Mouse (Mus musculus) kidney, adult 2 months (tissue): ENCODE results near the gene Abca7. TPM values are rescaled to one million over a fixed set of nuclear protein-coding genes. Genes with fewer than 3 reads are reported as not detected.

Source experiments
- DNase-seq: peaks from one replicate; pipeline ENCODE4 v3.0.0; 2021
- H3K27ac ChIP-seq: fragments of 200-500 bp; 2 replicates; pipeline ENCODE4 v1.5.1; 2012; ENCODE audit warnings: low read depth, low read length, control low read depth, inconsistent platforms; ENCODE audit not compliant: insufficient read depth
- H3K27me3 ChIP-seq: fragments of 200-500 bp; replicated peaks from 2 replicates; pipeline ENCODE4 v1.6.1; 2012; ENCODE audit warnings: mild to moderate bottlenecking, moderate library complexity, low read length, inconsistent platforms; ENCODE audit not compliant: control insufficient read depth, insufficient read depth
- H3K36me3 ChIP-seq: fragments of 200-500 bp; 2 replicates; pipeline ENCODE4 v1.6.1; 2012; ENCODE audit warnings: mild to moderate bottlenecking, moderate library complexity, low read length, inconsistent platforms; ENCODE audit not compliant: control insufficient read depth, insufficient read depth
- H3K4me1 ChIP-seq: fragments of 200-500 bp; 2 replicates; pipeline ENCODE4 v1.6.1; 2011; ENCODE audit warnings: low read length; ENCODE audit not compliant: control insufficient read depth, insufficient read depth
- H3K4me3 ChIP-seq: fragments of 200-500 bp; 2 replicates; pipeline ENCODE4 v1.5.1; 2011; ENCODE audit warnings: mild to moderate bottlenecking, low read depth, low read length, control low read depth; ENCODE audit not compliant: insufficient read depth
- CTCF ChIP-seq: fragments of 200-500 bp; conservative IDR thresholded peaks from 2 replicates; pipeline ENCODE4 v1.5.1; 2011; ENCODE audit warnings: low read depth, mild to moderate bottlenecking, control low read depth, low read length, moderate library complexity, mixed read lengths; ENCODE audit not compliant: insufficient read depth, insufficient read length
- POLR2A ChIP-seq: fragments of 200-500 bp; IDR thresholded peaks from one replicate; pipeline ENCODE4 v1.6.1; 2011; ENCODE audit warnings: low read depth, low read length, control low read depth
- WGBS: fragments of 180-500 bp; shearing (Covaris S2); methylation state at CpG from one replicate; pipeline ENCODE4 v1.1.7; 2018; 5-methylcytosine and 5-hydroxymethylcytosine counted together
- polyA plus RNA-seq: library from polyadenylated mRNA; depleted of rRNA; stranded (reverse); fragments of >200 nt; gene quantifications from 2 replicates; pipeline ENCODE4 v1.2.3, GENCODE M21; 2012

The Abca7 gene
- polyA plus RNA-seq, 1 experiment, result 10.6 TPM

DNA sequence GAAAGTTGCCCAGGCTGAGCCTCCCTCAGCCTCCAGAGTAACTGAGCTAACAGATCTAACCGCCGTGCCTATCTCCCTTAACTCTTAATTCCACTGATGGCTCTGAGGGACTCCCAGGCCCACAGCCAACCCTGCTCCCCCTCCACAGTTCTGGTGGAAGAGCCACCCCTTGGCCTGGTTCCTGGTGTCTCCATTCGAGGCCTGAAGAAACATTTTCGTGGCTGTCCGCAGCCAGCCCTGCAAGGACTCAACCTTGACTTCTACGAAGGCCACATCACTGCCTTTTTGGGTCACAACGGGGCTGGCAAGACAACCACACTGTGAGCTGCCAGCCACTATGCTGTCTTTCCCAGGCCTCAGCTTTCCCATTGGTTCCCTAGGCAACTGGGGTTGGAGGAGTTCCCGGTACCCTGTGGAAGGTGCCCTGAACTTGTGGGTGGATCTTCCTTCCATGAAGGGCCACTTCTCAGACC, 8.0 kb downstream of the Abca7 start:
- WGBS, result 84% methylated on average over 8 of the region's 8 CpGs
- TF ChIP-seq POLR2A (no peak), CTCF (no peak)
- no peaks in the 10 kb centered on the region for H3K27me3 ChIP-seq
- DNase-seq, result no peak
- H3K27ac ChIP-seq, result no peak overlapping the region
- no peaks in the 10 kb centered on the region for H3K36me3 ChIP-seq
- H3K4me3 ChIP-seq, result no peak overlapping the region
- H3K4me1 ChIP-seq, result no peaks in the 10 kb centered on the region

DNA sequence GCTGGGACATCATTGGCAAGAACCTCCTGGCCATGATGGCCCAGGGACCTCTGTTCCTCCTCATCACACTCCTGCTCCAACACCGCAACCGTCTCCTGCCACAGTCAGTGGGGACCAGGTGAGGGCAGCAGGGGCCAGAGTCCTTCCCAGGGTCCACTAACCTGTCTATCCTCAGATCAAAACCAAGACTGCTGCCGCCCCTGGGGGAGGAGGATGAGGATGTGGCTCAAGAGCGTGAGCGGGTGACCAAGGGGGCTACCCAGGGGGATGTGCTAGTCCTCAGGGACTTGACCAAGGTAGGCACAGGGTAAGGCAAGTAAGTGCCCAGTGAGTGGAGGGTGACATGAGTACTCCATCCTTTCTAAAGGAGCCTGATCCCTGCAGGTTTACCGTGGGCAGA, 15.4 kb downstream of the Abca7 start:
- DNase-seq, result no peak
- Histone ChIP-seq H3K4me3 (no peak overlapping the region), H3K27ac (no peak overlapping the region), H3K36me3 (no peaks in the 10 kb centered on the region), H3K27me3 (no peaks in the 10 kb centered on the region), H3K4me1 (no peaks in the 10 kb centered on the region)
- WGBS, result 91% methylated on average over 6 of the region's 6 CpGs
- no peak for TF ChIP-seq CTCF
- no peak for TF ChIP-seq POLR2A

DNA sequence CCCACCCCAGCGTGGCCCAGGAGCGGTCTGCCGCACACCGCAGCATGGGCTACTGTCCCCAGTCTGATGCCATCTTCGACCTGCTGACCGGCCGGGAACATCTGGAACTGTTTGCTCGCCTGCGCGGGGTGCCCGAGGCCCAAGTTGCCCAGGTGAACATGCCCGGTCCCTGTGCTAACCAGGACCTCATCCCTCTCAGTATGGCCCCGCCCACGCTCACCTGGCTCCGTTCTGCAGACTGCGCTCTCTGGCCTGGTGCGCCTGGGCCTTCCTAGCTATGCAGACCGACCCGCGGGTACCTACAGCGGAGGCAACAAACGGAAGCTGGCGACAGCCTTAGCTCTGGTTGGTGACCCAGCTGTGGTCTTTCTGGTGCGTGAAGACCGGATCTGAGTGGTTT, 17.3 kb downstream of the Abca7 start:
- WGBS, result 70% methylated on average over 25 of the region's 25 CpGs
- no peaks in the 10 kb centered on the region for H3K4me1 ChIP-seq
- H3K36me3 ChIP-seq, result no peaks in the 10 kb centered on the region
- no peak for DNase-seq
- TF ChIP-seq POLR2A (no peak), CTCF (no peak)
- H3K27me3 ChIP-seq, result no peaks in the 10 kb centered on the region
- H3K4me3 ChIP-seq, result no peak overlapping the region
- no peak overlapping the region for H3K27ac ChIP-seq

DNA sequence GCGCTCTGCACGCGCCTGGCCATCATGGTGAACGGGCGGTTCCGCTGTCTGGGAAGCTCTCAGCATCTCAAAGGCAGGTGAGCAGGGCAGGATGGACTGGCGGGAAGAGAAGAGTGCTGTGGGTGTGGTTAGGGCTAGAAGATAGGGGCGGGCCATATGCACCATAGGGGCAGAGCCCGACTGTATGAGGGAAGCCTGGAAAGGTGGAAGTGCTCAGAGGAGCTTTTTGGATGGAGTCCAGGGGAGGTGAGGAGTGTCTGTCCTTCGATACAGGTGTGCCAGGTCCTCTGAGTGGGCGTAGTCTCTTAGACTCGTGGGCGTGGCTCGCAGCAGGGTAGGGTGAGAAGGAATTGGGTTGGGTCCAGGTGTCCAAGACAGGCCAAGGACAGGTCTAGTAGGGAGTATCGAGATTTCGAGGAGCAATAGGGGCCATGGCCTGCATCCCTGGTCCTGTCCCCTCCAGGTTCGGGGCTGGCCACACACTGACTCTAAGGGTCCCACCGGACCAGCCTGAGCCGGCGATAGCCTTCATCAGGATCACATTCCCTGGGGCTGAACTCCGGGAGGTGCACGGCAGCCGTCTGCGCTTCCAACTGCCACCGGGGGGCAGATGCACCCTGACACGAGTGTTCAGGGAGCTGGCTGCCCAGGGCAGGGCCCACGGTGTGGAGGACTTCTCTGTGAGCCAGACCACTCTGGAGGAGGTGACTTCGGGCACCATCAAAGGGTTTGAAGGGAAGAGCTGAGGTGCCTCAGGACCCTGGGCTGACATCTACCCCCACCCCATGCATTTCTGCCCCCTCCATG, 18.4 kb downstream of the Abca7 start:
- H3K27me3 ChIP-seq, result no peaks in the 10 kb centered on the region
- 49% methylated on average over 28 of the region's 28 CpGs for WGBS
- no peak overlapping the region for H3K27ac ChIP-seq
- no peak overlapping the region for H3K4me3 ChIP-seq
- TF ChIP-seq POLR2A, result no peak
- no peak for TF ChIP-seq CTCF
- no peak for DNase-seq
- no peaks in the 10 kb centered on the region for H3K4me1 ChIP-seq
- H3K36me3 ChIP-seq, result no peaks in the 10 kb centered on the region

DNA sequence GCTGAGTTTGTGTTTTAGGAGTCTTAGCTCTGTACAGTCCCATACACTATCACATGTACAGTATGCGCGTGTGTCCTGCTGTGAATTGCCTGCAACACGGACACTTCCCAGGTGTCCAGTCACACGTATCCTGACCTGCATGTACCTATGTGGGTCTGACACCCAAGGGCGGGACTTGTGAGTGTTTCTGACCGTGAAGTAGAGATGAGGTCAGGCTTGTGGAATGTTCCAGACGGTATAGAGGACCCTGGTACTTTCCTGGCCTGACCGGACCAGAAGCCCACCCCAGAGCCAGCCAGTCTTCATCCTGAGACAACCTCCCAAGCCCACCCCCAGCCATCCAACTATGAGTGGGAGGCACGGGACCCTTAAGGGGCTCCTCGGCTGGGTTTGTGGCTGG, 19.3 kb downstream of the Abca7 start:
- no peak for DNase-seq
- H3K4me1 ChIP-seq, result no peaks in the 10 kb centered on the region
- no peak overlapping the region for H3K27ac ChIP-seq
- no peak overlapping the region for H3K4me3 ChIP-seq
- H3K27me3 ChIP-seq, result no peaks in the 10 kb centered on the region
- no peaks in the 10 kb centered on the region for H3K36me3 ChIP-seq
- 79% methylated on average over 10 of the region's 10 CpGs for WGBS
- TF ChIP-seq POLR2A (no peak), CTCF (no peak)

DNA sequence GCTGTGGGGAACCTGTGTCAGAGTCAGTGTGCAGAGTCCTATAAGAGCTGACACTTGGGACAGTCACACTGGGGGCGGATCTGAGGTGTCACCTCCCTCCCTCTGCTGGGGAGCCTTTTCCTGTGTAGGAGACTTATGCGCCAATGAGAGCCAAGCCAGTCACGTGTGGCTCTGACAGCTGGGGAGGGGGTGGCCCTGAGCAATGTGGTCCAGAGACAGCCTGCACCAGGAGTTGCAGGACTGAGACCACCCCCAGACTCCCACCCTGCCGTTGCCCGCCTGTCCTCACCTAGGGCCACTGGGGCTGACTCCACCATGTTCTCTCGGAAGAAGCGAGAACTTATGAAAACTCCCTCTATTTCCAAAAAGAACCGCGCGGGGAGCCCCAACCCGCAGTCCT, 20.2 kb downstream of the Abca7 start, which contains the start of gene Arhgap45:
Gene Arhgap45, plus strand, starts transcription at position 143 of the 400 bp plus-strand sequence.
- Histone ChIP-seq H3K4me3 (peak within 1 kb of the TSS; percentile 24; the same call in 1 of the 2 replicates), H3K4me1 (no peaks in the 10 kb centered on the region)
- DNase-seq, result peak; percentile 38

DNA sequence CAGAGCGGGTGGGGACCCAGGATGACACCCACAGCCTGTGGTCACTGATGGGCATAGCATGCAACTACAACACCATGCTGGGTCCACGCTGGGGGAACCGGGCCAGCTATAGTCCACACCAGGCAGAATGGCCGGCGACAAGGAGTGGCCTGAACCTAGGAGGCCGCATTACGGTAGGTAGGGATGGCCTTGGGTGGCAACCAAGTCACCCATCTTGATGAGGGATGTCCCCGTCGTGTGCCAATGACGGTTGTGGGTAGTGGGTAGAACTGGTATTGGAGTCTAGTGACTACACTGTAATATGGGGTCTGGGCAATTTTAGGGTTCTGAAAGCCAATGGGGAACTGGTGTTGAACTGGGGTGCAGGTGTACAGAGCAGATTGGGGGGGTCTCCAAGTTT, 20.6 kb downstream of the Abca7 start:
- Histone ChIP-seq H3K27me3 (no peaks in the 10 kb centered on the region), H3K36me3 (no peaks in the 10 kb centered on the region), H3K4me3 (peak overlapping the region; percentile 24; the same call in 1 of the 2 replicates), H3K4me1 (no peaks in the 10 kb centered on the region), H3K27ac (no peak overlapping the region)
- TF ChIP-seq CTCF (no peak), POLR2A (no peak)
- 85% methylated on average over 10 of the region's 10 CpGs for WGBS
- DNase-seq, result no peak

More for the DNA sequence above, 20.2 kb downstream of the Abca7 start, which contains the start of gene Arhgap45:
- no peak within 1 kb of the TSS for H3K27ac ChIP-seq
- no peaks in the 10 kb centered on the region for H3K36me3 ChIP-seq
- H3K27me3 ChIP-seq, result no peaks in the 10 kb centered on the region
- WGBS, result 67% methylated on average over 11 of the region's 11 CpGs
- no peak for TF ChIP-seq POLR2A
- no peak for TF ChIP-seq CTCF
